Mouse (Mus musculus): ENCODE data around the gene Galnt10.

Gene Galnt10

GRCm38 (mm10) chr11:57689811-57690210 is 44.6 kb downstream of the Galnt10 start:
- in situ Hi-C loops (cut with MboI), result no loop called here

DNA sequence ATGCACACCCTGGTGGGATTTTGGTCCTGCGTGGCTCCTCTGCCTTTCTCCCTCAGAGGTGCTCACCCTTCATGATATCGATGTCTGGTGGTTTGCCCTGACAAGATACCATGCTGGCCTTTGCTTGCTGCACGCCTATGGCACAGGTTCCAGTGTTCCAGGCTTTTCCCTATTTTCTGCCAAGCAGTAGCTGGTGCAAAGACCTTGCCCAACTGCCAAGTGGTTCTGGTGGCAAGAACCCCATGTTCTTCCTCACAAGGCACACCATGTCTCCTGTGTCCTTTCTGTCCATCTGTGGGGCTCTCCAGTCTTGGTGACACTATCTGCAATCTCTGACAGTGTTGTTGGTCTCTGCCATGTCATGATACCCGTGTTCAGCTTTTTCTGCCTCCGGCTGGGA is 45.6 kb downstream of the Galnt10 start:
- in situ Hi-C loops (cut with MboI), result no loop called here

DNA sequence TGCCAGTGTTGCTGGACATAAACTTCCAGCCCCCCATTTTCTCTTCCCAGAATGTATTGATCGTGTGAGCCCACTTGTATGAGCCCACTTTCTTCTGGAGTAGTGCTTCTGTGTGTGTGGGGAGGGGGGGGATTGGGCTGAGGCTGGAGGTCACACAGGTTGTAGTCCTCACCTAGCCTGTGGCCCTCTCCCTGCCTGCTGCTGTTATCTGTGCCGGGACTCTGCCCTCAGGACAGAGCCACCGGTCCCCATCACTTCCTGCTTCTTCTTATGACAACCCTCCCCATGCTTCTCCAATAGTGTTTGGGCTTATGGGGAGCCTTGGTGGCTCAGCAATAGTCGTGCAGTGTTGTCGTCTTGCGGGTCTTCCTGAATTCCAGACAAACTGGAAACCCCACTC is 46.7 kb downstream of the Galnt10 start:
- in situ Hi-C loops (cut with MboI), result no loop called here

- in situ Hi-C loops (cut with MboI), result no loop called here
Measured at GRCm38 (mm10) chr11:57692726-57693125, 47.5 kb downstream of the Galnt10 start.

GRCm38 (mm10) chr11:57694486-57694885 is 49.2 kb downstream of the Galnt10 start:
- in situ Hi-C loops (cut with MboI), result no loop called here

DNA sequence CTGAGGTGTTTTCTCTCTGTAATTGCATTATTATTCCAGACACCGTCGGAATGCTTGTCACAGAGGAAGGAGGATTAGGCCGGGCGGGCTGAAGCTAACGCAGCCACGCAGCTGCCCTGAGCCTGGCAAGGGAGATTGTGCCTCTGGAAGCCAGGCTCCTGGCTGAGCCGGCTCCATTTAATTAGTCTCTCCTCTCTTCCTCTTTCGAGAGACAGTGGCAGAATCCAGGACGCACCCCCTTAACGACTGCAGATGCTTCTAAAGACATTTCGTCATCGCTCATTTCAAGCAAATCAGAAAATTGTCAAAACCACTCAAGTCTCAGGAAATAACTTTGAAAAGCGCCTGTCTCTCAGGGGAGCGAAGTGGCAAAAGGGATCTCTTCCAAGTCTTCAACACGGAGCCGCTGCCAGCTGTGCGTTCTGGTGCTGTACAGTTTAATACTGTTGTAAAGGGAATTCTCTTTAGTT is 51.0 kb downstream of the Galnt10 start:
- in situ Hi-C loops (cut with MboI), result no loop called here

DNA sequence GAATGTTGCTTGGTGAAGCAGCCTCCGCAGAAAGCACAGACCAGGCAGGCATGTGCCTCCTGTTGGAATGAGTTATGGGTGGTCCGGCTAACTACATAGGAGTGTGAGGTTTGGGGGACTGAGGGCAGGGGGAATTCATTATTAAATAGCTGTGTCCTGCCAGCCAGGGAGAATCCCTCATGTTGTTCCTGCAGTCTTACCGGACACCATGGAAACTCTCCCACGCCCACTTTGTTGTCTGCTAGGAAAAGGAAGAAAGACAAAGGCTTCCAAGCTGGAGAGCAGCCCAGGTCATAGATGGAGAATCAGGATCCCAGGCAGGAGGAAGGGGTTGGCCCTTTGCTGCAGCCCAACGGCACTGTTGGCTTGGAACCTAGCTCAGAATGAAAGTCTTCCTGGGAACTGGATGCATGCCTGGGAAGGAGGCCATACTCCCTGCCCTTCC is 51.6 kb downstream of the Galnt10 start:
- in situ Hi-C loops (cut with MboI), result no loop called here

DNA sequence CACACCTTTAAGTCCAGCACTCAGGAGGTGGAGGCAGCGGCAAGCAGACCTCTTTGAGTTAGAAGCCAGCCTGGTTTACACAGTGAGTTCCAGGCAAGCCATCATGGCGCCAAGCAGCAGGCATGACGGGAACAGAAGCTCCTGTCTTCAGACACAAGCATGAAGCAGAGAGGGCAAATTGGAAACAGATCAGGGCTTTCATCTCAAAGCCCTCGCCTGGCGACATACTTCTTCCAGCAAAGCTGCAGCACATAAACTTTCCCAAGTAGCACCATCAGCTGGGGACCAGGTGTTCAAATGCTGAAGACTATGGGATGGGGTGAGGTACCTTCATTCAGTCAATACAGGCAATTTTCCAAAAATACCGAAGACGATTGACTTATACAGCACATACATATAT is 54.9 kb downstream of the Galnt10 start:
- in situ Hi-C loops (cut with MboI), result no loop called here

DNA sequence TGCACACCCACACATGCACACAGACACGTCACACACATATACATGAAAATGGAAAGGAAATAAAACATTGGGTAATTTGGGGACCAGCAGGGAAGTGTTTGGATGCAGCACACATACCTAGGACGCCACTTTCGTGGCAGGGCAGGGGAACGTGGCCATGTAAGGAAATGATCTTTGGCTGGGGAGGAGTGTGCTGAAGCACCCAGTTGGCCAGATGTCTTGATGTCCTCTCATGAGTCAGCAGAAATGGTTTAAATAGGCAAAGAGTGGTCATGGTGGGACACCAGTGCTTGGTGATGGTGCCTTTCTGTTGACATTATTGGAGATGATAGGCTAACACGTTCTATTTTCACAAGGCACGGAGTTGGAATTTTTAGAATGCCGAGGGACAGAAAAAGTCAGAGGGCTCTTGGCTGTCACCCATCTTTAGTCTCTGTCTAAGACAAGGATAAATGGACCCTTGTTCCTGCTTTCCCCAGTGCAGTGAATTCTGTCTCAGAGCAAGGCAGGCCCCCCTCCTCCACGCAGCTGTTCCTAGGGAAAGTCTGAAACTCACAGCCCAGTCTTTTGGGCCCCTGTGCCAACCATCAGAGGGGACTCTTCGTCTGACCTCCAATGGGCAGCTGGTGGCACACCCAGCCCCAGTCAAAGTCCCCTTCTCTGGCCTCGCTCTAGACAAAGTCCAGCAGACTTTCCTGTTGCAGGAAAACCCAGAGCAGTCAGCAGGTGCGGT is 56.1 kb downstream of the Galnt10 start:
- in situ Hi-C loops (cut with MboI), result no loop called here

DNA sequence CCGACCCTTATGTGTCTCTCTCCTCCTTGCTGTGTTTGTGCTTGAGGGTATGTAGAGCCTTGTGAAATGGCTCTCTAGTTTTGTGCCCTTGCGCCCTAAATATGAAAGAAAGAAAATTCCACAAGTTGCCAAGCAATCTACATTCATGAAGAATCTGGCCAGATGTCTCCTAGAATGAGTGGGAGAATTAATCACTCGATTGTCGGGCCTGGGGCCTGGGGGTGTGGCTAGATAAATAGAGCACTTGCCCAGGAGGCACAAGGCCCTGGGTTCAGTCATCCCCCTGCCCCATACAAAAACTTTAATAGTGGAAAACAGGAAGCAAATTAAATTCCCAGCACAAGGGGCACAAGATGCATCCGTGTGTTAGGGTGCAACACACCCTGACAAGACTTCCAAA is 56.7 kb downstream of the Galnt10 start:
- in situ Hi-C loops (cut with MboI), result no loop called here

DNA sequence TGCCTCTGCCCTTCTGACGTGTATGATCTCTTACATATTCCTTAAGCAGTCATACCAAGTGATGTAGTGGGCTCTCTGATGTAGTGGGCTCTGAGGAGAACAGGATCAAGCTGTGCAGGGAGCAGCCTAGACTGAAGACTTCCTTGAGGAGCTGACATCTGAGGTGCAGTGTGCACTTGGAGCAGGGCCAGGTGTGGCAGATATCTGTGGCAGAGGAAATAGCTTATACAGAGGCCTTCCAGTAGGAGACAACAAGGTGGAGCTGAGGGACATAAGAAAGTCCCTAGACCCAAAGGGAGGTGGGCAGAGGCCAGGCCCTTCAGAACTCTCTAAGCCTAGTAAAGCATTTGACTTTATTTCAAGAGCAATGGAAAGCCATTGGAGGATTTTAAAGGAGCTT is 61.4 kb downstream of the Galnt10 start:
- in situ Hi-C loops (cut with MboI), result no loop called here

DNA sequence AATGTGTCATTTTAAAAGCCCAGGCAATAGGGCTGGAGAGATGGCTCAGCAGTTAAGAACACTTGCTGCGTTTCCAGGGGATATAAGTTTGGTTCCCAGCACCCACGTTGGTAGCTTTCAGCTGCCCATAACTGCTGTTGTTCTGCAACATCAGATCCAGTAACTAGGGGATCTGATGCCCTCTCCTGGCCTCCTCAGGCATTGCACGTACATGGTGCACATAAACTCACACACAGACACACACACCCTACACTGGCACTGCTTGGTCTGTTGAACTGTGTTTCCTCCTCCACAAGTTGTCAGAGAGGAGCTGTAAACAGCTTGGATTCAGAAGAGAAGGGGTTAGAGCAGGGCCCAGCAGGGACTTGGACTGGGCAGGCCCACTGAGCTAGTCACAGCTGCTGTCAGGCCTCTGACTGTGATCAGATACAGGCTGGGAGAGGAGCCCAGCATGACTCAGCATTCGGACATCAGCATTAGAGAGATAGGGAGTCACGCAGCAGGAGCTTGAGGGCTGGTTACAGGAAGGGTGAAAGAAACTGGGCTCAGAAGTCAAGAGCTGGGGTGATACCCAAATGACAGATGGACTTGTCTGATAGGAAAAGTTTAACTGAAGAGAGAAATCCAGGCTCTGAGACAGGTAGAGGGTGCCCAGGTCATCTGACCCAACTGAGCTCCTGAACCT is 62.0 kb downstream of the Galnt10 start:
- in situ Hi-C loops (cut with MboI), result no loop called here

DNA sequence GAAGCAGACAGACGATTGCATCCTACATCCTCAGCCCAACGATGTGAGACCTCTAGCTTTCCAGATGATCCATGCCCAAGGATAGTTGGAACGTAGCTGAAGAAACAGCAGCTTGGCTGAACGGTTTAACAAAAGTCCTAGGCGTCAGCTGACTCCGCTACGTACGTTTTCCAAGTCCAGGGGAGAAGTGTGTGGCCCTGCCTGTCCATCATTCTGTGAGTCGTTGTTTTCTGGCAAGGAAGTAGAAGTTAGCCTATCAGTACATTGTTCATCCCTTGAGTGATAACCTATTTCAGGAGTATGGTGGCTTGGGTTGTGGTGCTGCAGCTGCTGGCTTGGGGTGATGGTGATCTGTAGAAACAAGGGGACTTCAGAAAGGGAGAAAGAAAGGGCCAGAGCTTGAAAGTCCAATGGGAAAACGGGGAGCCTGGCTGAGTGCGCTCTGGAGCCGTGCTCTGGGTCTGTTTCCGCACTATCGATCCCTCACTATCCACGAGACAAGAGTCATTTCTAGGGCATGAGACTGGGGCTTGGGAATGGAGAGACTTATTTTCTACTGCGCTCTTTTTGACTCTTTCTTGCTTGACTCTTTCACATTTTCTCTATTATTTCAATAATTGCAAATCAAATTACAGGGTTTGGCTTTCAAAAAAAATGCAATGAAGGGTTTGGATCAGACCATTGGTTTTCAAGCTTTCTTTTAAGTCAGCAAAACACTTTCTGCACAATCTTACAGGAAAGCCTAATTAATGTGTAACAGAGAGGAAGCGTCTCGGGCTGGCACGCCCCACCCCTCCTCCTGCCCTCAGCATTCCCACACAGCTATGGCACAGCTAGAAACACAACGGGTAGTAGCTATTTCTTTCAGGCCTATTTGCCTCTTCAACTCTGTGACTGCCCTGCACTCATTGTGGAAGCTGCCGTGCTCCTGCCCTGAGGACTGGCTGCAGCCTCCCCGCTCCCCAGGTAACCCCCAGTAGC is 63.2 kb downstream of the Galnt10 start:
- in situ Hi-C loops (cut with MboI), result no loop called here

- in situ Hi-C loops (cut with MboI), result no loop called here
Measured at GRCm38 (mm10) chr11:57713960-57714359, 68.7 kb downstream of the Galnt10 start.

DNA sequence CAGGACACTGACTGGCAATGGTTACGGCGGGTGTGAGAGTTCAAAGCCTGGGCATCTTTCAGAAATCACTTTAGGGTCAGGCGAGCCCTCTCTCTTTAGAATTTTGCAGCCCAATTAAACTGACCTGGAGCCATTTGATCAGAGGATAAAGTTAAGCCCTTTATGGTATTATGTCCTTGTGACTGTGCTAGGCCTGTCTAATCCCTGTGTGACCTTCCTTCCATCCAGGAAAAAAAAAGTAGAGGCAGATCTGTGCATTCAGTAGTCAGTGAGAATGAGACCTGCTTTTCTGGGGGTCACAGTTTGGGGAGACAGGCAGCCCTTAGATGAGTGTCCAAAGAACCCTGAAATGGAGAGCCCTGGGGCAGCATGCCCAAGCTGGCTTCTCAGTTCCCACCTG is 71.5 kb downstream of the Galnt10 start:
- in situ Hi-C loops (cut with MboI), result no loop called here

DNA sequence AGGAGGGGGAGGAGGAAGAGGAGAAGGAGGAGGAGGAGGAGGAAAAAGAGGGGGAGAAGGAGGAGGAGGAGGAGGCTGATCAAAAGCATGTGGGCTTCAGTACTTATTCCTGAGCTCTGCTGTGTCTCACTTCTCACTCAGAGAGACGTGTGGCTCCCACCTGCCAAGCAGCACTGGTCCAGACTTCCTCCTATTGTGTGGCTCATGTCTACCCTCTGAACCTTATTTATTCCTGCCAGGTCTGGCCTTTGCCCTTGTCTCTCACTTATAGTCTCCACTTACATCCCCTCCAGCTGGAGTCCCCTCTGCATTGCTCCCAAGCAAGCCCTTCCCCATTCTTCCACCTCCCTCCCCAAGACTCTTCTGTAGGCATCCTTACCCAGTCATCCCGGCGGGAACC is 72.2 kb downstream of the Galnt10 start:
- in situ Hi-C loops (cut with MboI), result no loop called here

DNA sequence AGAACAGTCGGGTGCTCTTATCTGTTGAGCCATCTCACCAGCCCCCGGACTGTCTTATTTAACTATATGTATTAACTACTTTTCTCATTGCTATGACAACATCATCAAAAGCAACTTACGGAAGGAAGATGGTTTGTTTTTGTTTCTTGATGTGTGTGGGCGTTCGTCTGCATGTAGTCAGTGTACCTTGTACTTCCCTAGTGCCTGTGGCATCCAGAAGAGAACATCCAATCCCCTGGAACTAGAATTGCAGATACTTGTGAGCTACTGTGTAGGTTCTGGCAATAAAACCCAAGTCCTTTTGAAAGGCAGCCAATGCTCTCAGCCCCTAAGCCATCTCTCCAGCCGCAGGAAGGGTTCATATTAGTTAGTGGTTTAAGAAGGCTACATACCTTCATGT is 72.8 kb downstream of the Galnt10 start:
- in situ Hi-C loops (cut with MboI), result no loop called here

DNA sequence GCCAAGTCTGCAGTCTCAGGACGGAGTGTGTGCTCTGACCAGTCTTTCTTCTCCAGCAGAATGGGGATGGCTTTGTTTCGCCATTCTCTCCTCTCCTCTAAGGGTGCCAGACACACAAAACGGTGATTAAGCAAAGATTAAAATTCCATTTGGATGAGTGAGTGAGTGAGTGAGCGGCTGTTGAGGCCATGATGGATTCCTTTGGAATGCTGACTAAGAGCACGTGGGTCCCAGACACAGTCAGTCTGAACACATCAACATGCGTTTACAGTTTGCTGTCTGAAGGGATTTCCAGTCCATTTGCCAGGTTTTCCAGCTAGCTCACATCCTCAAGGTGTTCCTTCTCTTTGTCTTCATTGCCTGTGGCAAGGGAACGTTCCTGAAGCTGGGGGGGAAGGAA is 74.4 kb downstream of the Galnt10 start:
- in situ Hi-C loops (cut with MboI), result no loop called here

DNA sequence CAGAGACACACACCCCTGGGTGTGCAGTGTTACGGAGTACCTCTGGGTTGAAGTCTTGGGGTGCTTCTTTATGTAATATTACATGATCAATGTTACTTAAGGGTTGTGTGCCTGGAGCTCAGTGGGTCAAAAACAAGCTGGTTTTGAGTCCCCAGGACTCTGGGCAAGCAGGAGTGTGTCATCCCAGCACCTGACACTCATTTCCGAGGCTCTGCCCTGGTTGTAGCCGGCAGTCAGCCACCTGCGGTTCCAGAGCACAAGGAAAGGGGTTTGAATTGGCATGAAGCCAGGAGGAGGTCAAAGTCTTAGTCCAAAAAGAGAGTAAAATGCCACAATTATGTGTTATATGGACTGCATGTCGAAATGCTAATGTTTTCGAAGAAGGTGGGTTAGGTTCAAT is 74.8 kb downstream of the Galnt10 start:
- in situ Hi-C loops (cut with MboI), result no loop called here

DNA sequence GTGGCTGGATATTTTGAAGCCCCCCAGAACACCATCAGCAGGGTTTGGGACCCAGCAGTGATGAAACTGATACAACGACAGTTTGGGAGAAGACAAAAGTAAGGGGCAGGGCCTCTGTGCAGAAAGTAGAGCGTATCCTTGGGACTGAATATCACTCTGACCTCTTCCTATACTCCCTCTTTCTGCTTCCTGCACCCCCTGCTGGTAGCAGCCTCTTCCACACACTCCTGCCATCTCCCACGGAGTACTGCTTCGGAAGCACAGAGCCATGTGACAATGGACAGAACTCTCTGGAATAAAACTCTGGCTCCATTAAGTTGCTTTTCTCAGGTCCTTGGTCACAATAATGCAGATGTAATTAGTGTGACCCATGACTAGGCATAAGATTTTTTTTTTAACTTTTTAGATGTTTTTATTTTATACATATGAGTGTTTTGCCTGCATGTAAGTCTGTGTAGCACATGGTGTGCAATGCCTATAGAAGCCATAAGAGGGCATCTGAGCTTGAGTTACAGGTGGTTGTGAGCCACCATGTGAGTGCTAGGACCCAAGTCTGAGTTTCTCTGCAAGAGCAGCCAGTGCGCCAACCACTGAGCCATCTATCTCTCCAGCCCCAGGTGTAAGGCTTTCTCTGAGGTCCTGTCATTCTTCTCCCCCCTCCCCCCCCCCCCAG is 79.7 kb downstream of the Galnt10 start:
- in situ Hi-C loops (cut with MboI), result no loop called here

- in situ Hi-C loops (cut with MboI), result no loop called here
Measured at GRCm38 (mm10) chr11:57725926-57726325, 80.7 kb downstream of the Galnt10 start.

Measured in mature B cell (primary cell).